Mouse (Mus musculus) olfactory bulb, adult 2 months (tissue): Measurements from ENCODE around the gene Rab11fip4. TPM values are rescaled to one million over a fixed set of nuclear protein-coding genes. Genes with fewer than 3 reads are reported as not detected.
A peak's percentile ranks its signal among the peaks of the same experiment; 100 is the strongest.

Source experiments
- H3K27ac ChIP-seq: fragments of 200-500 bp; 2 replicates; pipeline ENCODE4 v1.5.1; 2012; ENCODE audit warnings: low read depth, low read length; ENCODE audit not compliant: insufficient read depth
- H3K4me1 ChIP-seq: fragments of 200-500 bp; 2 replicates; pipeline ENCODE4 v1.6.1; 2012; ENCODE audit warnings: low read length; ENCODE audit not compliant: control insufficient read depth, insufficient read depth
- H3K4me3 ChIP-seq: fragments of 200-500 bp; 2 replicates; pipeline ENCODE4 v1.5.1; 2012; ENCODE audit warnings: mild to moderate bottlenecking, low read depth, low read length, moderate library complexity; ENCODE audit not compliant: insufficient read depth
- CTCF ChIP-seq: fragments of 200-500 bp; IDR thresholded peaks from 2 replicates; pipeline ENCODE4 v1.5.1; 2012; ENCODE audit warnings: low read depth, mild to moderate bottlenecking, low read length, moderate library complexity; ENCODE audit not compliant: insufficient read depth
- POLR2A ChIP-seq: fragments of 200-500 bp; IDR thresholded peaks from 2 replicates; pipeline ENCODE4 v1.6.1; 2012; ENCODE audit warnings: mild to moderate bottlenecking, low read depth, low read length, moderate library complexity; ENCODE audit not compliant: insufficient read depth
- WGBS: fragments of 180-500 bp; shearing (Covaris S2); methylation state at CpG from one replicate; pipeline ENCODE4 v1.1.7; 2018; 5-methylcytosine and 5-hydroxymethylcytosine counted together
- polyA plus RNA-seq: library from polyadenylated mRNA; stranded (reverse); fragments of >200 nt; gene quantifications from 2 replicates; pipeline ENCODE4 v1.2.4, GENCODE M21; 2012; ENCODE audit warnings: low replicate concordance; ENCODE audit not compliant: missing spikeins, insufficient read depth, insufficient read length

Rab11fip4 gene
- polyA plus RNA-seq, 1 experiment: 98.8 TPM

- WGBS: 67% methylated on average over 6 of the region's 6 CpGs
- H3K4me1 ChIP-seq: peaks cover 11% of the 10 kb centered on the region
- TF ChIP-seq POLR2A (no peak), CTCF (no peak)
- no peak overlapping the region for H3K4me3 ChIP-seq
- H3K27ac ChIP-seq: no peak overlapping the region
These were observed 39.5 kb downstream of the Rab11fip4 start for GRCm38 (mm10) chr11:79630521-79630920.

DNA sequence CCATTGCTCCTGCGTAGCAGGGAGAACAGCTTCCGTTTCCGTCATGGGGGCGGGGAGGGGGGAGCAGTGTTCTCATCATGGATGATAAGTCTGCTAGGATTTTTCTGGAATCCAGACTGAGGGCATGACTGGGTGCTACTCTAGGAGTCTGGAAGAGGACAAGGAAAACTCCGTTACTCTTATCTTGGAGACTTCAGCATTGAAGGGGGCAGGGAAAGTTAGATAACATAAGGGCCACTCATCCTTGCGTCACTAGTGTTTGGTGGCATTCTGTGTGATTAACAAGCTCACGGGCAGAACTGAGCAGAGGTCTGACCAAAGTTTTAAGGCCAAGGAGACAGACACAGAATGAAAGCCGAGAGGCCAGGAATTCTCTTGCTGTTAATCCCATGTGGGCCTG is 42.4 kb downstream of the Rab11fip4 start:
- peaks cover 11% of the 10 kb centered on the region for H3K4me1 ChIP-seq
- H3K27ac ChIP-seq: no peak overlapping the region
- no peak overlapping the region for H3K4me3 ChIP-seq
- TF ChIP-seq CTCF (no peak), POLR2A (no peak)
- WGBS: 77% methylated on average over 8 of the region's 8 CpGs

DNA sequence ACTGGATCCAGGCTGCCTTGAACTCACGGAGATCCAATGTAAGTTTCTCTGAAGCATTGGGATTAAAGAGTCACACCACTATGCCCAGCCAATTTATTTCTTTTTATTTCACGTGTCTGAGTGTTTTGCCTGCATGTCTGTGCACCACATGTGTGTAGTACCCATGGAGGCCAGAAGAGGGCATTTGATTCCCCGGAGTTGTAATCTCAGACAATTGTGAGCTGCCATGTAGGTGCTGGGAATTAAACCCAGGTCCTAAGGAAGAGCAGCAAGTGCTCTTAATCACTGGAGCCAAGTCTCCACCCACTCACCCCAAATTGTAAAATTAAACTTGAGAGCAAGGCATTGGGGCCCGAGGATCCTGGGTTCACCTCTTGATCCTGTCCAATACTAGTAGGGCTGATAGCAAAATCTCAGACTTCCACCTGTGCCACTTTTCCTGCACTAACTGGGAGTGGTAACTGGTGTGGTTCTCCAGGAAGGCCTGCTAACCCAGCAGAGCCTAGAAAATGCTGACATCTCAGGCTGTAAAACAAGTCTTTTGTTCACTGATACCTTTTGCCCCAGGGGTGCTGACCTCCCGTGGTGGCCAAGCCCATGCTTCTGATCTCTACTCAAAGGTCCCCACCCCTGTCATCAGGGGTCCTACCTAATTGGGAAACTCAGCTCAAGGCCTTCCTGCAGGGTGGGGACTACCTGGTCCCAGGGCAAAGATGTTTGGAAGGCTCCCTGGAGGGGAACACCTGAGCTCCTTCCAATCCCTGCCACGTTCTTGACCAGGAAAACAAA is 44.8 kb downstream of the Rab11fip4 start:
- 86% methylated on average over 6 of the region's 6 CpGs for WGBS
- TF ChIP-seq CTCF (no peak), POLR2A (no peak)
- Histone ChIP-seq H3K4me3 (no peak overlapping the region), H3K27ac (no peak overlapping the region), H3K4me1 (peaks cover 14% of the 10 kb centered on the region)

DNA sequence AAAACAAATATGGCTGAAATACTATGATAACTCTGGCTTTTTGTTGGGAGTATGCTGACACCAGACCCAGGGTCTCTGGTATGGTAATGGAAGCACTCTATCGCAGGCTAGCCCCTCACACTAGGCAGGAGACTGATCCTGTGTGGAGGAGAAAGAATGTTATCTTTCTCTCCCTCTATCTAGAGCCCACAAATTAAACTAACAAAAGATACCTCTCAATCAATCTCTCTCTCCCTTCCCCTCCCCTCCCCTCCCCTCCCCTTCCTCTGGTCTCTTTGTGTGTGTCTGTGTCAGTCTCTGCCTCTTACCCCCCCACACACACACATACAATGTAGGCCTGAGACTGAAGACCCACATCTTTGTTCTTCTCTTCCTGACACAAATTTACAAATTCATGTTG is 45.5 kb downstream of the Rab11fip4 start:
- H3K27ac ChIP-seq: no peak overlapping the region
- no peak overlapping the region for H3K4me3 ChIP-seq
- no peak for TF ChIP-seq POLR2A
- no peak for TF ChIP-seq CTCF
- peaks cover 19% of the 10 kb centered on the region for H3K4me1 ChIP-seq
- WGBS: 91% methylated on average over 1 of the region's 1 CpGs

GRCm38 (mm10) chr11:79638691-79639090 is 47.7 kb downstream of the Rab11fip4 start:
- Histone ChIP-seq H3K4me3 (no peak overlapping the region), H3K4me1 (peaks cover 19% of the 10 kb centered on the region), H3K27ac (no peak overlapping the region)
- WGBS: 50% methylated on average over 5 of the region's 5 CpGs
- no peak for TF ChIP-seq CTCF
- TF ChIP-seq POLR2A: no peak

GRCm38 (mm10) chr11:79640940-79641733 is 50.1 kb downstream of the Rab11fip4 start:
- H3K27ac ChIP-seq: no peak overlapping the region
- H3K4me3 ChIP-seq: no peak overlapping the region
- no peak for TF ChIP-seq CTCF
- TF ChIP-seq POLR2A: no peak
- 67% methylated on average over 8 of the region's 8 CpGs for WGBS
- H3K4me1 ChIP-seq: peaks cover 39% of the 10 kb centered on the region

DNA sequence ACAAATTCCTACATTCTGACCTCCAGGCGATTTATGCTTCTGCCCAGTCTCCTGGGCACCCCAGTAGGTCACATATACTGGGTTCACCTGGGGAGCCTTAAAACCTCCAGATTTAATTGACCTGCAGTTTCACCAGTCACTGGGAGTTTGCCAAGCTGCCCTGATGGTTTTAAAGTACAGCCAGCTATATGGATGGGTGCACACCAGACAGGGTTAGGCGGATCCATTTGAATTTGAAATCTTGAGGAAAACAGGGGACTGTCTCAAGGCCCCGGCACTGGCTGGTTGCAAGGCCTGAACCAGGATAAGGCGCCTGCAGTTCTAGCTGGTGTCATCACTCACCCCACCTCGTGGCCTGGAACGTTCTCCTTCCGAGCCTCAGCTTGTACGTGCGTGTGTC is 52.7 kb downstream of the Rab11fip4 start:
- no peak for TF ChIP-seq CTCF
- no peak for TF ChIP-seq POLR2A
- H3K27ac ChIP-seq: peak overlapping the region; percentile 79
- 64% methylated on average over 9 of the region's 9 CpGs for WGBS
- H3K4me1 ChIP-seq: peaks cover 64% of the 10 kb centered on the region
- no peak overlapping the region for H3K4me3 ChIP-seq

DNA sequence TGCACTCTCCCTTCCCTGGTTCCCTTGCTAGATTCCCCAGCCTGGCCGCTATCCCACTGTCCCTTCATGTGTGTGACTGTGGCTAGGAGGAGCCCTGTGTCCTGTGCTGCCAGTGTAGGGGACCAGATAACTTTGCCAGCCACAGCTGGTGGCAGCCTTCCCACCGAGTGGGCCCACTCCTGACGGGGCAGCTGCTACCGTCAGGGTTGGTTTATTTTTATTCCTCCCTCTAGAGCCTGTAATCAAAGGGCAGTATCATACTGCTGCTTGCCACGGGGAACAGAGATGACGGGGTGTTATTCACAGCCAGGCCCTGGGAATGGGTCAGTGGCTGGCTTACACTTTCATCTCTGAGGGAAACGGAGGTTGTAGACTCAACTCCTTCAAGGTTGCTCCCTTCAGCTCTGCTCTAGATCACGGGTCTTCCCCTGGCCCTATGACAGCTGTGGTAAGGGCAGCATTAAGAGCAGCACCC is 53.7 kb downstream of the Rab11fip4 start:
- H3K27ac ChIP-seq: peak overlapping the region; percentile 79
- 20% methylated on average over 8 of the region's 8 CpGs for WGBS
- no peak overlapping the region for H3K4me3 ChIP-seq
- H3K4me1 ChIP-seq: peaks cover 69% of the 10 kb centered on the region
- TF ChIP-seq POLR2A (no peak), CTCF (no peak)

- 78% methylated on average over 5 of the region's 5 CpGs for WGBS
- Histone ChIP-seq H3K27ac (peak overlapping the region; percentile 49), H3K4me1 (peaks cover 79% of the 10 kb centered on the region), H3K4me3 (no peak overlapping the region)
- TF ChIP-seq CTCF (no peak), POLR2A (no peak)
These were observed 55.0 kb downstream of the Rab11fip4 start for GRCm38 (mm10) chr11:79646026-79646425.
